Mouse (Mus musculus) heart, postnatal 0 days (tissue): ENCODE results near the gene Mrgbp.

Experiments
- CTCF ChIP-seq: IDR thresholded peaks from 2 replicates; pipeline ENCODE4 v1.5.1; 2016; ENCODE audit warnings: antibody characterized with exemption, control low read depth, low read depth
- EP300 ChIP-seq: IDR thresholded peaks from 2 replicates; pipeline ENCODE4 v1.6.1; 2016; ENCODE audit warnings: antibody characterized with exemption, low read depth

DNA sequence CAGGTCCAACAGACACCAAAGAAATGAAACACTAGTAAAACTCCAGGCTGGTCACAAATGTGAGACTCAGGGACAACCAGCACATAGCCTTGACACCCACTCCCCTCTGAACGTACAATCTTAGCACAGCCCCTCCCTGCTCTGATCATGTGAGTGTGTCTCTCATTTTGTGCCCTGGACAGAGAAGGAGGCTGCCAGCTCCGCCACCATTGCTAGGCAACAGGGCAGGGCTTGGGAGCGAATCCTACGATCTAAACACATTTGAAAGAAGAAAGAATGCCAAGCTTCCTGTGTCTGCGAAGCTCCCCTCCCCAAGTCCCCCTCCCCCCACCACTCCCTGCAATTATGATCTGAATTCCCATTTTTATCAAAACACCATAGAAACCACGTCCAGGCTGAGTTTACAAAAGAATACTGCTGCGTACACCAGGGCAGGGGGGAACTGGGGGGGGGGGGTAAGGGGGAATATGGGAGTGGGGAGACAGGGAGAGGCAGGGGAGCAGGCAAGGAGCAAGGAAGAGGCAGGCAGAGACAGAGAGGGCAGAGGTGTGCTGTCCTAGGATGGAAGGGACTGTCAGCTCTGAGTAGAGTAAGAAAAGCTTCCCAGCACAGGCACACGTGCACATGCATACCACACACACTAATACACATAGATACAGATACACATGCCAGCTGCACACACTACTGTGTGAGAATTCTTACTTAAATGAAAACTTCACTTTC is 33.6 kb upstream of the Mrgbp start:
- no peak for TF ChIP-seq CTCF
- no peak for TF ChIP-seq EP300
